Mouse (Mus musculus) ES-Bruce4 (cell line): ENCODE data around the gene C3. TPM values are rescaled to one million over a fixed set of nuclear protein-coding genes. Genes with fewer than 3 reads are reported as not detected.

ENCODE experiments used
- H3K27ac ChIP-seq: 2 replicates; pipeline ENCODE4 v1.5.1; 2012; ENCODE audit warnings: low read length, inconsistent platforms; ENCODE audit not compliant: insufficient read depth
- H3K27me3 ChIP-seq: 2 replicates; pipeline ENCODE4 v1.6.1; 2012; ENCODE audit warnings: mild to moderate bottlenecking, low read length, inconsistent platforms; ENCODE audit not compliant: control insufficient read depth, poor library complexity, insufficient read depth, severe bottlenecking
- H3K36me3 ChIP-seq: 2 replicates; pipeline ENCODE4 v1.6.1; 2012; ENCODE audit warnings: inconsistent platforms, mild to moderate bottlenecking, low read length, moderate library complexity; ENCODE audit not compliant: control insufficient read depth, poor library complexity, insufficient read depth, severe bottlenecking
- H3K4me1 ChIP-seq: one replicate; pipeline ENCODE4 v1.8.1; 2011; ENCODE audit warnings: low read length; ENCODE audit not compliant: control insufficient read depth, insufficient read depth
- H3K4me3 ChIP-seq: 2 replicates; pipeline ENCODE4 v1.5.1; 2011; ENCODE audit warnings: low read depth, mild to moderate bottlenecking, low read length
- H3K9ac ChIP-seq: 2 replicates; pipeline ENCODE4 v1.6.1; 2012; ENCODE audit warnings: low read depth, mild to moderate bottlenecking, inconsistent platforms; ENCODE audit not compliant: poor library complexity, severe bottlenecking
- H3K9me3 ChIP-seq: replicated peaks from 2 replicates; pipeline ENCODE4 v1.6.1; 2012; ENCODE audit warnings: mild to moderate bottlenecking, low read length, inconsistent platforms; ENCODE audit not compliant: control insufficient read depth, poor library complexity, insufficient read depth, severe bottlenecking
- CTCF ChIP-seq: IDR thresholded peaks from one replicate; pipeline ENCODE4 v1.8.1; 2011; ENCODE audit warnings: low read depth, low read length
- EP300 ChIP-seq: IDR thresholded peaks from 2 replicates; pipeline ENCODE4 v1.6.1; 2011; ENCODE audit warnings: low read depth, low read length; ENCODE audit not compliant: insufficient read depth
- POLR2A ChIP-seq: IDR thresholded peaks from one replicate; pipeline ENCODE4 v1.8.1; 2011; ENCODE audit warnings: low read length; ENCODE audit not compliant: insufficient read depth
- polyA plus RNA-seq: library from polyadenylated mRNA; stranded (reverse); fragments of >200 nt; gene quantifications from 2 replicates; pipeline ENCODE4 v1.2.4, GENCODE M21; 2011; ENCODE audit warnings: low read depth; ENCODE audit not compliant: missing spikeins, insufficient read depth, insufficient read length

The C3 gene
- polyA plus RNA-seq, 1 experiment = 0.94 TPM

- Histone ChIP-seq H3K27ac (no peak overlapping the region), H3K9me3 (no peaks in the 10 kb centered on the region), H3K4me3 (no peak overlapping the region), H3K36me3 (no peaks in the 10 kb centered on the region), H3K4me1 (no peaks in the 10 kb centered on the region), H3K27me3 (no peaks in the 10 kb centered on the region), H3K9ac (no peak overlapping the region)
- no peak for TF ChIP-seq CTCF
- TF ChIP-seq POLR2A = no peak
- TF ChIP-seq EP300 = no peak
Observed at GRCm38 (mm10) chr17:57201841-57202724, 25.9 kb downstream of the C3 start.

- TF ChIP-seq EP300 (no peak), POLR2A (no peak), CTCF (no peak)
- no peak overlapping the region for H3K27ac ChIP-seq
- no peaks in the 10 kb centered on the region for H3K27me3 ChIP-seq
- no peaks in the 10 kb centered on the region for H3K36me3 ChIP-seq
- H3K9me3 ChIP-seq = no peaks in the 10 kb centered on the region
- H3K4me3 ChIP-seq = no peak overlapping the region
- no peaks in the 10 kb centered on the region for H3K4me1 ChIP-seq
- H3K9ac ChIP-seq = no peak overlapping the region
Observed at GRCm38 (mm10) chr17:57198252-57198651, 29.7 kb downstream of the C3 start.

GRCm38 (mm10) chr17:57195326-57196010 lies 32.5 kb downstream of the C3 start:
- Histone ChIP-seq H3K9ac (no peak overlapping the region), H3K27ac (no peak overlapping the region), H3K36me3 (no peaks in the 10 kb centered on the region), H3K4me3 (no peak overlapping the region), H3K4me1 (no peaks in the 10 kb centered on the region), H3K27me3 (no peaks in the 10 kb centered on the region), H3K9me3 (no peaks in the 10 kb centered on the region)
- TF ChIP-seq CTCF (no peak), EP300 (no peak), POLR2A (no peak)

- Histone ChIP-seq H3K27ac (no peak overlapping the region), H3K9me3 (no peaks in the 10 kb centered on the region), H3K4me1 (no peaks in the 10 kb centered on the region), H3K9ac (no peak overlapping the region), H3K4me3 (no peak overlapping the region), H3K27me3 (no peaks in the 10 kb centered on the region), H3K36me3 (no peaks in the 10 kb centered on the region)
- TF ChIP-seq POLR2A (no peak), EP300 (no peak)
Observed at GRCm38 (mm10) chr17:57194771-57195170, 33.2 kb downstream of the C3 start.

- H3K9me3 ChIP-seq = no peaks in the 10 kb centered on the region
- H3K4me1 ChIP-seq = no peaks in the 10 kb centered on the region
- H3K9ac ChIP-seq = no peak within 1 kb of the TSS
- TF ChIP-seq CTCF = no peak
- TF ChIP-seq EP300 = no peak
- TF ChIP-seq POLR2A = no peak
- H3K4me3 ChIP-seq = no peak within 1 kb of the TSS
- no peaks in the 10 kb centered on the region for H3K36me3 ChIP-seq
- no peak within 1 kb of the TSS for H3K27ac ChIP-seq
- H3K27me3 ChIP-seq = no peaks in the 10 kb centered on the region
Observed at GRCm38 (mm10) chr17:57194041-57194507, 33.9 kb downstream of the C3 start, which contains the start of gene Tnfsf14. Tnfsf14 (minus strand) TSS chr17:57194177.
